Mouse (Mus musculus) lung, adult 2 months (tissue): ENCODE results near the gene Tmigd3. TPM values are rescaled to one million over a fixed set of nuclear protein-coding genes. Genes with fewer than 3 reads are reported as not detected.

Source experiments
- DNase-seq: peaks from one replicate; pipeline ENCODE4 v3.0.0; 2022
- H3K4me1 ChIP-seq: fragments of 200-500 bp; 2 replicates; pipeline ENCODE4 v1.6.1; 2011; ENCODE audit warnings: low read length; ENCODE audit not compliant: control insufficient read depth, insufficient read depth
- H3K4me3 ChIP-seq: fragments of 200-500 bp; replicated peaks from 2 replicates; pipeline ENCODE3; 2011; ENCODE audit warnings: low read depth, mild to moderate bottlenecking, control low read depth, low read length; ENCODE audit errors: extremely low read depth
- CTCF ChIP-seq: fragments of 200-500 bp; IDR thresholded peaks from 2 replicates; pipeline ENCODE4 v1.5.1; 2011; ENCODE audit warnings: mild to moderate bottlenecking, low read length, control low read depth; ENCODE audit not compliant: insufficient read depth
- POLR2A ChIP-seq: fragments of 200-500 bp; IDR thresholded peaks from 2 replicates; pipeline ENCODE4 v1.6.1; 2011; ENCODE audit warnings: low read depth, mild to moderate bottlenecking, control low read depth, low read length, borderline replicate concordance; ENCODE audit errors: extremely low read depth
- WGBS: fragments of 180-500 bp; shearing (Covaris S2); methylation state at CpG from one replicate; pipeline ENCODE4 v1.1.7; 2018; 5-methylcytosine and 5-hydroxymethylcytosine counted together
- polyA plus RNA-seq: library from polyadenylated mRNA; depleted of rRNA; stranded (reverse); fragments of >200 nt; gene quantifications from 2 replicates; pipeline ENCODE4 v1.2.3, GENCODE M21; 2012; rRNA removed

The Tmigd3 gene
- polyA plus RNA-seq, 1 experiment, result 2.2 TPM

DNA sequence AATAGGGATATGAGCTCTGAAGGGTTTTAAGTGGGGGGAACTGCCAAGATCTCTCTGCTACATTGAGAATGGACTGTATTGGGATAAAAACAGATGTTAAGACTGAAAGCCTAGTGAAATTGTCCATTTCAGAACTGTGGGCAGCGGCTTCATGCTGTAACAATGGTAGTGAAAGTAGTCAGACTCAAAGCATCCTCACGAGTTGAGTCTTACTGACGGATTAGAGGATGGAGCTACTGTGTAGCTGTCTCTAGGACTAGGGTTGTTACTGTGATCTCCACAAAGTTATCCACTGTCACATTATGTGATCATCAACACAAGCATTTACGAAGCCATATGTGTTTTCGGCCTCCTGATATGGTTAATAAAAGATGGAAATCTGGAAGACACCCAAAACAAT is 87.5 kb downstream of the Tmigd3 start:
- Histone ChIP-seq H3K4me1 (peaks cover 11% of the 10 kb centered on the region), H3K4me3 (peak overlapping the region; percentile 95)
- no peak for TF ChIP-seq CTCF
- no peak for TF ChIP-seq POLR2A
- 37% methylated on average over 5 of the region's 5 CpGs for WGBS
- no peak for DNase-seq

GRCm38 (mm10) chr3:105958974-105959580 is 88.4 kb downstream of the Tmigd3 start, which contains the start of gene Wdr77:
TSS of gene Wdr77 (plus strand) at chr3:105959369.
- TF ChIP-seq CTCF (no peak), POLR2A (peak; percentile 93)
- WGBS, result 1% methylated on average over 52 of the region's 52 CpGs

GRCm38 (mm10) chr3:105959585-105959984 is 88.9 kb downstream of the Tmigd3 start:
- TF ChIP-seq CTCF, result no peak
- no peak for TF ChIP-seq POLR2A
- peaks cover 11% of the 10 kb centered on the region for H3K4me1 ChIP-seq
- H3K4me3 ChIP-seq, result peak overlapping the region; percentile 63
- WGBS, result 2% methylated on average over 26 of the region's 26 CpGs
- DNase-seq, result no peak

More at GRCm38 (mm10) chr3:105958974-105959580, 88.4 kb downstream of the Tmigd3 start, which contains the start of gene Wdr77:
- DNase-seq, result peak; percentile 97
- H3K4me3 ChIP-seq, result peak within 1 kb of the TSS; percentile 95
- H3K4me1 ChIP-seq, result peaks cover 11% of the 10 kb centered on the region

DNA sequence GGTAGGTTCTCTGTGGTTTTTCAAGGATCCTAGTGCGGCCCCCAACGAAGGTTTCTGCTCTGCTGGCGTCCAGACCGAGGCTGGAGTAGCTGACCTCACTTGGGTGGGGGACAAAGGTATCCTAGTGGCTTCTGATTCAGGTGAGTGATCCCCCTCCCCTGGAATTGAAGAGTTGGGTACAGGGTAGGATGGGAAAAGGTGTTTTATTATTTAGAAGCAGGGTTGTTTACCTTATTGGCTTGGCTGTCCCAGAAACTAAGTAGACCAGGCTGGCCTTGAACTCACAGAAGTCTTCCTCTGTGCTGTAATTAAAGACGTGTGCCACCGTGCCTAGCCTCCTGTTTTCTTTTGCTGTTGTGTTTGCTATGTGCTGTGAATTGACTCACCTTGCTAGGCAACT is 89.3 kb downstream of the Tmigd3 start, which contains the start of gene Atp5f1:
Gene Atp5f1, minus strand, starts transcription at position 101 of the 400 bp plus-strand sequence.
- DNase-seq, result no peak
- 8% methylated on average over 6 of the region's 6 CpGs for WGBS
- TF ChIP-seq POLR2A (no peak), CTCF (no peak)
- H3K4me3 ChIP-seq, result peak within 1 kb of the TSS; percentile 95
- peaks cover 11% of the 10 kb centered on the region for H3K4me1 ChIP-seq

DNA sequence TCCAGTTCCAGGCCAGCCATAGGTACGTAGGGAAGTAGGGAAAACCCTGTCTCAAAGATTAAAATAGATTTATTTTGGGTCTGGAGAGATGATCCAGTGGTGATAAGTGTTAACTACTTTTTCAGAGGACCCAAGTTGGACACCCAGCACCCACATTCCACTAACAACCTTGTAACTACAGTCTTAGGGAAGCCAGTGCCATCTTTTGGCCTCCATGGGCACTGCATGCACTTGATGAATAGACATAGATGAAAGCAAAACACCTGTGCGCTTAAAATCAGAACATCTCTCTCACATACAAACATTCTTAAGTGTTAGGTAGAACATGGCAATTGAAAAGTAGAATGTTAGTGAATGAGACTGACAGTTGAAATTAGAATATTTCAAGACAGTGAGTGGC is 90.0 kb downstream of the Tmigd3 start:
- 97% methylated on average over 2 of the region's 2 CpGs for WGBS
- TF ChIP-seq CTCF (no peak), POLR2A (no peak)
- Histone ChIP-seq H3K4me3 (no peak overlapping the region), H3K4me1 (peaks cover 11% of the 10 kb centered on the region)
- DNase-seq, result no peak

DNA sequence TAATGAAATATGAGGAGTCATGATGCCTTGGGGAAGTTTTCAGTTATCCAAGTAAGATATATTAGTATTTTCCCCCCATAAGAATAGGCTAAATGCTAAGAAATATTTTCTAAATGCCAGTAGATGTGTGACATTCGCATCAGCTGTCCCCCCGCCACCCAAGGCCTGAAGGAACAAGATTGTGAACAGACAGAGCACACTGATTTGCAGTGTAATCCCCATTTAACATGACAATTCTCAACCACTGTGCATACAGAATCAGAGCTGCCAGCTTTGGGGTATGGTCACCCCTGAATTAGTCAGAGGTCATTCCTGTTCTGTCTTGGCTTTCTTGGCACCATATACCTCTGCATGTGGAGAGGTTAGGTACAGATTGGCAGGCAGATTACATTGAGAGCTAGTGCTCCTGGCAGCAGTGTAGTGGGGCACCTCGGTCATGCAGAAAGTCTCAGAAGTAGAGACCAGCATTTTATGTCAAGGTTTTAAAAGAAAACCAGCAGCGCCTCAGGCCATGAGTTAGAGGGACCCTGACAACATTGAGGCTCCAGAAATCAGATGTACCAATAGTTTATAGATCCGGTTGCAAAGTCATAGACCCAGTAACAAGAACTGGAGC is 101.2 kb downstream of the Tmigd3 start:
- no peak for DNase-seq
- Histone ChIP-seq H3K4me3 (no peak overlapping the region), H3K4me1 (no peaks in the 10 kb centered on the region)
- 85% methylated on average over 5 of the region's 5 CpGs for WGBS
- TF ChIP-seq POLR2A, result no peak
- TF ChIP-seq CTCF, result no peak

GRCm38 (mm10) chr3:105973411-105973810 is 102.7 kb downstream of the Tmigd3 start, which contains the start of gene Ovgp1:
TSS of gene Ovgp1 (plus strand) at chr3:105973711.
- Histone ChIP-seq H3K4me1 (no peaks in the 10 kb centered on the region), H3K4me3 (no peak within 1 kb of the TSS)
- DNase-seq, result no peak
- TF ChIP-seq POLR2A, result no peak
- TF ChIP-seq CTCF, result no peak
- 74% methylated on average over 3 of the region's 3 CpGs for WGBS

Other genes starting within 250 kb of the Tmigd3 start
- 11.6 and 25.8 TPM in 2 replicates for gene Ddx20, start 183.3 kb upstream of the Tmigd3 start, polyA plus RNA-seq
- 5.7 and 7.6 TPM in 2 replicates for gene Inka2, start 166.3 kb upstream of the Tmigd3 start, polyA plus RNA-seq
- gene Rap1a, start 69.6 kb upstream of the Tmigd3 start, polyA plus RNA-seq, result 8.2 and 18.1 TPM in 2 replicates
- 0.84 and 1.2 TPM in 2 replicates for gene Adora3, start within 50 bp of the Tmigd3 start, polyA plus RNA-seq
- gene I830077J02Rik, start 61.8 kb downstream of the Tmigd3 start, polyA plus RNA-seq, result 2.3 and 3.7 TPM in 2 replicates
- gene Wdr77, start 88.5 kb downstream of the Tmigd3 start, polyA plus RNA-seq, result 16.7 and 31.0 TPM in 2 replicates
- gene Atp5f1, start 89.2 kb downstream of the Tmigd3 start, polyA plus RNA-seq, result 68.9 and 81.7 TPM in 2 replicates
- 0.68 and 1.4 TPM in 2 replicates for gene Ovgp1, start 102.8 kb downstream of the Tmigd3 start, polyA plus RNA-seq
- 5.5 and 8.0 TPM in 2 replicates for gene Pifo, start 143.7 kb downstream of the Tmigd3 start, polyA plus RNA-seq
- gene Chil5, start 161.9 kb downstream of the Tmigd3 start, polyA plus RNA-seq, result 0.09 TPM in 1 of 2 replicates, not detected in the other
- 34.4 and 41.4 TPM in 2 replicates for gene Chia1, start 242.3 kb downstream of the Tmigd3 start, polyA plus RNA-seq